Mouse (Mus musculus): ENCODE data around the gene Gls. TPM values are rescaled to one million over a fixed set of nuclear protein-coding genes. Genes with fewer than 3 reads are reported as not detected.

Gene Gls
- 26.4 and 43.6 TPM in 2 replicates for polyA plus RNA-seq (2015; fragmentation: Nextera tagmentation; extraction: Ambion mirVana)

DNA sequence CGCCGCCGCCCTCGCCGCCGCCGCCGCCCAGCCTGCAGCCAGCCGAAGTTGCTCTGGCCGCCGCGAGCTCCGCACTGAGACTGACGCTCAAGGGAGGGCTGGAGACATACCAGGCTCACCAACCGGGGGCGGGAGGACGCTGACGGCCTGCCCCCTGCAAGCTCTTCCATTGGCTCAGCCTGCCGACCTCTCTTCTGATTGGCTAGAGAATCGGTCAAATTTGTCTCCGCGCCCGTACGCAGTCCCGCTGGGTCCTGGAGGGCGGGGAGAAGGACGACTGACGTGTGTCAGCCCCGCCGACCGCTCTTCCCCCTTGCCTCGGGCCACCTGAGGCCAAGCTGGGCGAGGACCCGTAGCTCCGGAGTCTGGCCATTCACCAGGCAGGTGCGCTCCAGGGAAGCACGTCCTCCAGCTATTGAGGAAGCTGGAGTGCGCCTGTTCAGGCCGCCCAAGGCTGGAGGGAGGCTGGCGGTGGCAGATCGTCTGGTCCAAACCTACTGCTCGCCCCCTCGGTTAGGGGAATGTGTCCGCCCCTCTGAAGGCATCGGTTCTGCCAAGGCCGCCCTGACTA lies at the start of gene Gls:
Gls (minus strand) TSS at position 90 of the 571 bp plus-strand sequence.

GRCm38 (mm10) chr1:52118860-52119591 lies 114.0 kb downstream of the Gls start, which contains the start of gene Stat1:
Gene Stat1 (plus strand): TSS chr1:52119440.

Other genes with a start within 250 kb of the Gls start
- 0.56 and 0.90 TPM in 2 replicates for gene Stat4, start 246.1 kb downstream of the Gls start, polyA plus RNA-seq (2015; fragmentation: Nextera tagmentation; extraction: Ambion mirVana)
- 27.0 and 28.2 TPM in 2 replicates for gene Stat1, start 113.8 kb downstream of the Gls start, polyA plus RNA-seq (2015; fragmentation: Nextera tagmentation; extraction: Ambion mirVana)

All from urinary bladder, postnatal 0 days (tissue).